8 mouse cellular contexts compared by ENCODE assay signal in the genomic region with DNA sequence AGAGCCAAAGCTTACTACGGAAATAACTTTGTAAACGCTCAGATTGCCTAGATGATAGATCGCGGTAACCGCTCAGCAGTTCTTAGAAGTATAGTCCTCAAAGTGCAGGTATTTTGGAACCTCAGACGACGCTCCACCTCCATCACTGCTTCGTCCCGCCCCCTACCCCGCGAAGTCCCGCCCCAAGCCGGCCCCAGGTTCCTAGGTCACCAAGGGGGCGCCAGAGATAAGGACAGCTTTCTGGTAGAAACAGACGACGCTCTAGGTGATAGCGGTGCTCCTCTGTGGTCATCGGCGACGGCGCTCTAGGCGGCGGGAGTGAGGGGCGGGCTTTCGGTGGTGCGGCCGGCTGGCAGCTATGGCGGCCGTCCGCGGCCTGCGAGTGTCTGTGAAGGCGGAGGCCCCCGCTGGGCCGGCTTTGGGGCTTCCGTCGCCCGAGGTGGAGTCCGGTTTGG. TPM values are rescaled to one million over a fixed set of nuclear protein-coding genes. Genes with fewer than 3 reads are reported as not detected.
DNase-seq lines count a peak whose midpoint lies in the region; ATAC-seq lines count a peak whose summit lies in the region.

A gene (plus strand): TSS at position 242 of the 455 bp plus-strand sequence.

- peak; percentile 93 for ATAC-seq in erythroid progenitor cell, adult 5-6 weeks (replicated peaks; ENCODE audit: low FRiP score, poor library complexity, severe bottlenecking)
- peak; percentile 94 for ATAC-seq in heart, embryonic 12.5 days (ENCODE audit: insufficient number of reproducible peaks, low FRiP score)
- peak; percentile 96 for ATAC-seq in liver, embryonic 12.5 days
- peak; percentile 95 for ATAC-seq in stomach, embryonic 15.5 days (ENCODE audit: insufficient read depth, low FRiP score, low read depth)

- no peaks in the 10 kb centered on the region for H3K27me3 ChIP-seq in heart, embryonic 12.5 days (replicated peaks)
- no peaks in the 10 kb centered on the region for H3K27me3 ChIP-seq in liver, embryonic 12.5 days (replicated peaks)
- no peaks in the 10 kb centered on the region for H3K27me3 ChIP-seq in stomach, embryonic 15.5 days (replicated peaks)

- under 1% methylated on average over 39 of the region's 39 CpGs for WGBS in heart, embryonic 12.5 days
- under 1% methylated on average over 39 of the region's 39 CpGs for WGBS in liver, embryonic 12.5 days (ENCODE audit: insufficient replicate concordance)
- under 1% methylated on average over 39 of the region's 39 CpGs for WGBS in stomach, embryonic 15.5 days

- H3K36me3 ChIP-seq in heart, embryonic 12.5 days: peaks cover 18% of the 10 kb centered on the region
- peaks cover 28% of the 10 kb centered on the region for H3K36me3 ChIP-seq in liver, embryonic 12.5 days
- H3K36me3 ChIP-seq in stomach, embryonic 15.5 days: peaks cover 11% of the 10 kb centered on the region; the same call in 1 of the 2 replicates

- H3K4me3 ChIP-seq in heart, embryonic 12.5 days: peak within 1 kb of the TSS; percentile 94
- peak within 1 kb of the TSS; percentile 95 for H3K4me3 ChIP-seq in liver, embryonic 12.5 days
- H3K4me3 ChIP-seq in stomach, embryonic 15.5 days (replicated peaks): peak within 1 kb of the TSS; percentile 95

- H3K9me3 ChIP-seq in heart, embryonic 12.5 days (replicated peaks): no peaks in the 10 kb centered on the region
- no peaks in the 10 kb centered on the region for H3K9me3 ChIP-seq in liver, embryonic 12.5 days (replicated peaks)
- no peaks in the 10 kb centered on the region for H3K9me3 ChIP-seq in stomach, embryonic 15.5 days

- H3K4me1 ChIP-seq in heart, embryonic 12.5 days (replicated peaks): peaks cover 17% of the 10 kb centered on the region
- H3K4me1 ChIP-seq in liver, embryonic 12.5 days: peaks cover 23% of the 10 kb centered on the region
- H3K4me1 ChIP-seq in stomach, embryonic 15.5 days: peaks cover 14% of the 10 kb centered on the region; the same call in 1 of the 2 replicates

- peak within 1 kb of the TSS; percentile 98 for H3K4me2 ChIP-seq in heart, embryonic 12.5 days
- H3K4me2 ChIP-seq in liver, embryonic 12.5 days: peak within 1 kb of the TSS; percentile 83
- H3K4me2 ChIP-seq in stomach, embryonic 15.5 days: peak within 1 kb of the TSS; percentile 56

- peak; percentile 97 for DNase-seq in CD4-positive helper T cell, adult 2 months (ENCODE audit: low read depth, low spot score)
- peak; percentile 89 for DNase-seq in brain, embryonic 18.5 days (ENCODE audit: low read depth, low spot score)
- DNase-seq in kidney, postnatal 10 days: peak; percentile 98
- DNase-seq in natural killer cell, adult 2 months (ENCODE audit: low spot score in 2 of 2): peak; percentile 98

- peak within 1 kb of the TSS; percentile 92 for H3K27ac ChIP-seq in heart, embryonic 12.5 days (ENCODE audit: poor library complexity, severe bottlenecking)
- peak within 1 kb of the TSS; percentile 90 for H3K27ac ChIP-seq in liver, embryonic 12.5 days
- H3K27ac ChIP-seq in stomach, embryonic 15.5 days: peak within 1 kb of the TSS; percentile 92

- peak within 1 kb of the TSS; percentile 97 for H3K9ac ChIP-seq in heart, embryonic 12.5 days
- H3K9ac ChIP-seq in liver, embryonic 12.5 days: peak within 1 kb of the TSS; percentile 94
- peak within 1 kb of the TSS; percentile 93 for H3K9ac ChIP-seq in stomach, embryonic 15.5 days

RNA-seq across cellular contexts. Expression of the gene that starts here (rescaled TPM):
- 10.9 and 11.9 TPM in 2 replicates for total RNA-seq in erythroid progenitor cell, adult 5-6 weeks (2015; ENCODE audit: low replicate concordance)
- 17.4 and 18.9 TPM in 2 replicates for total RNA-seq in erythroid progenitor cell, adult 5-6 weeks (2017; ENCODE audit: low replicate concordance)
- 10.9 and 11.0 TPM in 2 replicates for polyA plus RNA-seq in heart, embryonic 12.5 days (2016; fragmentation: Nextera tagmentation; extraction: Ambion mirVana)
- polyA plus RNA-seq in liver, embryonic 12.5 days (2016; fragmentation: Nextera tagmentation; extraction: Ambion mirVana): 7.5 and 7.9 TPM in 2 replicates
- polyA plus RNA-seq in stomach, embryonic 15.5 days (2015; fragmentation: Nextera tagmentation; extraction: Ambion mirVana): 10.4 and 12.0 TPM in 2 replicates

Comparison
In these comparisons a context has a peak if more than half of its experiments do, and no peak if none do; other contexts are left out.
1. Peak in every context shown above with its lines: DNase-seq, ATAC-seq, H3K4me3 ChIP-seq and H3K27ac ChIP-seq.